Mouse (Mus musculus): ENCODE results near the gene Ctbs.

The Ctbs gene

DNA sequence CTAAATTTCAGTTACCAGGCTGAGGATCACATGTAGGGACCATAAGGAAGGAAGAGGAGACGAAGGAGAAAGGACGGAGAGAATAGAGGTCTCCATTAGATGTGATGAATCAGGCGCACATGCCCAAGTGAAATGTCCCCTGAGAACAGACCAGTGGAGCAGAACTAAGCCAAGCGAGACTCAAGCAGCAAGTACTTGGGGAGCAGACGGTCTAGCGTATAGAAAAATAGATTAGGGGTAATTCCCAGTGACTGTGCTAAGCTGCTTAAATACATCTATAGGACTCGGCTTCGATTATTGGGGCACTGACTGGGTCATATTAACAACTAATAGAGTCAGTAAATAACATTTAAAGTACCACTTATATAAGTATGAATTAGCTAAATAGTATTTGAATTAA lies 45.3 kb downstream of the Ctbs start:
- peak; percentile 69 for DNase-seq (ENCODE audit: low read depth, low spot score)

DNA sequence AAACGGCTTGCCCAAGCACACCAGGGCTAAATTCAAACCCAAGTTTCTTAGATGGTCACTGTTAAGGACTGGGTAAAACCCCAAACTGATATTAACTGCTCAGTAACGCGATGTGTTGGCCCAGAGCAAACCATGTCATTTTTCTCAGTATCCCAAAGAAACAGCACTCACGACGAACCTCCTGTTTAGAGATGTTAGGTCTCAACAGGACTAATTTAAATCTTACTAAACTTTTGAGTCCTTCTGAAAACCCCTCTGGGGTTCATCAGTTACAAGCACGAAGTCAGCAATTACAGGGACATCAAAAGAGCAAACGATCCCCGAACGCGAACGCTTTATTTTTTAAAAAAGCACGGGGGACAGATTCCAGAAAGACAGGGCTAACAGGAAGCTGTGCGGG lies 49.4 kb downstream of the Ctbs start:
- no peak for DNase-seq (ENCODE audit: low read depth, low spot score)

DNA sequence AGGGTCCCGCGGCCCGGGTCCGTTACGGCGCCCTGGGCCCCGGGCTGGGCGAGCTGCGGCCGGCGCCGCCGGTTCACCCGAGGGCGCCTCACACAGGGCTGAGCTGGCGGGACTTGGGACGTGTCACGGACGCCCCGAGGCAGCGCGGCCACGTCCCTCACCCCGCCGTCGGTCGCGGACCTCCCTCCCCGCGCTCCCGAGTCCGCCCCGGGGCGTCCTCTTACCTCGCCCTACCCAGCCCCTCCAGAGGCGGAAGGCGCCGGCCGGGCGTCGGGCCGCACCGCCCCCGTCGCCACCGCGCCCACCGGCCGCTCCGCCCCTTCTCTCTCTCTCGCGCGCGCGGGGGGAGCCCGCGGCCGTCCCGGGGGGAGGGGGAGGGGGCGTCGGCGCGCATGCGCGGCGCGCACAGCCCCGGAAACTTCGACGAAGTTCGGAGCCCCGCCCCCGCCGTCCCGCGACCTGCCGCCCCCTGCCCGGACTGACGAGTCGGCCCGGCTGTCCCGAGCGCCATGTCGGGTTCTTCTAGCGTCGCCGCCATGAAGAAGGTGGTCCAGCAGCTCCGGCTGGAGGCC lies 49.9 kb downstream of the Ctbs start, which contains the start of the genes Spata1 and Gng5:
Gene Spata1 (minus strand): TSS at position 323 of the 572 bp plus-strand sequence.
Gene Gng5 (plus strand): TSS at position 377 of the 572 bp plus-strand sequence.
- peak; percentile 68 for DNase-seq (ENCODE audit: low read depth, low spot score)

DNA sequence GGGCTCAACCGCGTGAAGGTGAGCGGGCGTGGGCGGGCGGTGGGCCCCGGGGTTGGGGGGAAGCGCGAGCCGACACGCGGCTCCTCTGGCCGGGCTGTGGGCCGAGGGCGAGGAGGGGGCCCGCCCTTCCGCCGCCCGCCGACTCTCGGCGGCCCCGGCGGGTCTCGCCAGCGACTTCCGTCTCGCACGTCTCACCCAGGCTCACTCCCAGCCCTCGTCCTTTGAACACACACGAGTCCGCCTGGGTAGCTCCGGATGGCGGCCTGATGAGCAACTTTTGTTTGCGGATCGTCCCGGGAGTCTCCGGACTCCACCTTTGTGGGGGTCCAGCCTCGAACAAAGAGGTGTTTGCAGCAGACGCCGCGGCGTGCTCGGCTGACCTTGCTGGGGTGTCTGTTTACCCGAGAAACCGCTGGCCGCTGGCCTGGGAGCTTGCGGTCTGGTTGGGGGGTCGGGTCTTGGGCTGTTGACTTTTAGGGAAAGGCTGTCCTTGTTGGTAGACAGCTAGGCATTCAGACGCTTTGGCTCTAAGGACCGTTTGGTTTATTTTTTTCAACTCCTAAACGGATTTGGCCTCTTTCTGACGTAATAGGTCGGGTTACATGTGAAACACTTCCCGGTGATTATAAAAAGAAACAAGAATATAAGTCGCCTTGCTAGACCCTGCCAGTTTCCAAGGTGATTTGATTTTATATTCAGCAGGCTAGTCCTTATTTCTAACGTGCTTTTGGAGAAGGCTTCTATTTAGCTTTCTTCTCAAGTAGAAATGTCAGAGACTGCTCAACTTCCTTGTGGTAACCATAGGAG lies 50.6 kb downstream of the Ctbs start:
- DNase-seq (ENCODE audit: low read depth, low spot score) = no peak

DNA sequence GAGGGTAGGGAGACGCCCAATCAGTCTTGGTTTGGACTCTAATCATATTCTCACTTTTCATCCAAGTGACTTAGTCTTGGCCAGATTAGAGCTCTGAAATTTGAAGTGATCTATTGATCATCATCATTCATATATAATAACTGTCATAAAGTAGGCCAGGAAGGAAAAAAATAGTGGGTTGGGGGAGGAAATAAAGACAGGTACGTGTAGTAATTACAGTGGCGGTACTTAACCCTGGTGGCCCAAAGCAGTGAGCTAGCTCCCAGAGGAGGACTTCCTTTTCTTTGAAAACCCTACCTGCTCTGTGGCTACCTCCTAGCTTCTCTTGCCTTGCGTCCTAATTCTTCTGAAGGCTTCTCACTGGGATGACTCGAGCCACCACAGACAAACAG lies 51.2 kb downstream of the Ctbs start:
- no peak for DNase-seq (ENCODE audit: low read depth, low spot score)

DNA sequence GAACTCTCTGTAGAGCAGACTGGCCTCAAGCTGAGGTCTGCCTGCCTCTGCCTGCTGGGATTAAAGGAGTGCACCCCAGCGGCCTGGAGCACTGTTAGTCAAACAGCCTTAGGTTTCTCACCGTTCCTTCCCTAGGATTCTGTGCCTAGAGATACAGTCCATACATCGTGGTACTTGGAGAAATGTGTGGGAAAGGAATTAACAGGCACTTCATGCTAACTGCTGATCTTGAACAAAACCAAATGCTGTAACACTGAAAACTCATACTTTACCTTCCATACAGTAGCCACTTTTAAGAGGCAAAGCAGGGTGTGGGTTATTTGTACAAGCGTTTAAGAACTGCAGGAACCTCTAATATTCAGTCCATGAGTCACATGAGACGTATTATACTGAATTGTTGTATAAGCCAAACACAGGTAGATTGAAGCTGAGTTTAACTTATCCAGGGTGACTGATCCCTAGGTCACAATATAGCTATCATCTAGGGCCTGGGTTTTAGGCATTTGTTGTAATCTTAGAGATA lies 52.1 kb downstream of the Ctbs start:
- DNase-seq (ENCODE audit: low read depth, low spot score) = no peak

DNA sequence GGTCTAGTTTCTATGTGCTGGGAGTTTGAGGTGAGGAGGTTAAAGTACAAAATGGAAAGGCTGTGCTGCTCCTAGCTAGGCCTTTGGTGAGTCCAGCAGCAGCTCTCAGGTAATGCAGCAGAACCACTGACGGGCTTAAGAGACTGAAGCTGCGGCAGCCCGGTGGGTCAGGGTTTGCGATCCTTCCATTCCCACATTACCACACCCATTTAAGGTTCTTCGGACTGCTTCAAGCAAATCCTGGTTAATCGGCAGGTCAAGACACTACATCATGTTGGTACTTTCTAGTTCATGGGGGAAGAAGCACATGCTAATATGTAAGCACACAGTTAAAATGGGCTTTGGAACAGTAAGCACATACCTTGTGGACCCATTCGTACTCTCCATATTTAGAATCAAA lies 57.1 kb downstream of the Ctbs start:
- no peak for DNase-seq (ENCODE audit: low read depth, low spot score)

Data from retina, adult 2 months (tissue).